Mouse (Mus musculus) telencephalon, adult 2 months (tissue): Measurements from ENCODE around the gene Zfand6.

Source experiments
- DNase-seq: peaks from one replicate; pipeline ENCODE4 v3.0.0-alpha.2; 2011; ENCODE audit warnings: low read depth, low spot score

Gene Zfand6

GRCm38 (mm10) chr7:84689251-84690100 is at the start of gene Zfand6:
TSS of gene Zfand6 (minus strand) at chr7:84689959.
- DNase-seq: peak; percentile 92

- no peak for DNase-seq
Measured at GRCm38 (mm10) chr7:84736803-84737202, 47.0 kb upstream of the Zfand6 start.

- DNase-seq: no peak
Measured at GRCm38 (mm10) chr7:84733038-84733437, 43.3 kb upstream of the Zfand6 start.

GRCm38 (mm10) chr7:84732052-84732451 is 42.3 kb upstream of the Zfand6 start:
- no peak for DNase-seq

GRCm38 (mm10) chr7:84731076-84731475 is 41.3 kb upstream of the Zfand6 start:
- DNase-seq: no peak

GRCm38 (mm10) chr7:84722804-84723459 is 33.2 kb upstream of the Zfand6 start:
- no peak for DNase-seq

- no peak for DNase-seq
Measured at GRCm38 (mm10) chr7:84710287-84710958, 20.7 kb upstream of the Zfand6 start.

GRCm38 (mm10) chr7:84706877-84707276 is 17.1 kb upstream of the Zfand6 start:
- DNase-seq: no peak

GRCm38 (mm10) chr7:84690101-84690509 is 346 bp upstream of the Zfand6 start:
- DNase-seq: no peak

- no peak for DNase-seq
Measured at GRCm38 (mm10) chr7:84687653-84688580, 1.8 kb downstream of the Zfand6 start.

- no peak for DNase-seq
Measured at GRCm38 (mm10) chr7:84686380-84686779, 3.4 kb downstream of the Zfand6 start.

GRCm38 (mm10) chr7:84684675-84685074 is 5.1 kb downstream of the Zfand6 start:
- DNase-seq: no peak

GRCm38 (mm10) chr7:84681558-84681957 is 8.2 kb downstream of the Zfand6 start:
- DNase-seq: no peak

GRCm38 (mm10) chr7:84680931-84681330 is 8.8 kb downstream of the Zfand6 start:
- peak; percentile 17 for DNase-seq

- DNase-seq: no peak
Measured at GRCm38 (mm10) chr7:84680092-84680491, 9.7 kb downstream of the Zfand6 start.

- DNase-seq: peak; percentile 95
Measured at GRCm38 (mm10) chr7:84679264-84679663, 10.5 kb downstream of the Zfand6 start.

GRCm38 (mm10) chr7:84673103-84673502 is 16.7 kb downstream of the Zfand6 start:
- no peak for DNase-seq

GRCm38 (mm10) chr7:84669554-84670152 is 20.1 kb downstream of the Zfand6 start:
- no peak for DNase-seq

- DNase-seq: no peak
Measured at GRCm38 (mm10) chr7:84667946-84668345, 21.8 kb downstream of the Zfand6 start.

GRCm38 (mm10) chr7:84652740-84653139 is 37.0 kb downstream of the Zfand6 start:
- DNase-seq: no peak

- DNase-seq: no peak
Measured at GRCm38 (mm10) chr7:84651987-84652321, 37.8 kb downstream of the Zfand6 start.
